Mouse (Mus musculus): Measurements from ENCODE around the gene Pmepa1. TPM values are rescaled to one million over a fixed set of nuclear protein-coding genes. Genes with fewer than 3 reads are reported as not detected.

Pmepa1 gene
- polyA plus RNA-seq, 1 experiment from 2014 or later = 6.5 TPM

GRCm38 (mm10) chr2:173232065-173232765, 44.1 kb downstream of the Pmepa1 start:
- H3K9ac ChIP-seq (ENCODE audit: low read length) = no peak overlapping the region
- peaks cover 53% of the 10 kb centered on the region for H3K36me3 ChIP-seq (ENCODE audit: control insufficient read depth, insufficient read depth, low read length)
- no peak for ATAC-seq (ENCODE audit: insufficient number of reproducible peaks, insufficient read depth, low FRiP score, low read depth)
- WGBS = 84% methylated on average over 22 of the region's 22 CpGs
- no peak overlapping the region for H3K4me3 ChIP-seq (ENCODE audit: control insufficient read depth in 1 of 2, insufficient read depth in 1 of 2, low read depth in 1 of 2, low read length in 2 of 2)
- H3K4me2 ChIP-seq (ENCODE audit: low read length) = no peak overlapping the region
- H3K9me3 ChIP-seq (ENCODE audit: control insufficient read depth, low read length) = no peaks in the 10 kb centered on the region
- H3K4me1 ChIP-seq (ENCODE audit: control insufficient read depth in 2 of 2, insufficient read depth in 2 of 2, low read length in 2 of 2) = peaks cover 29 to 36% of the 10 kb centered on the region in 2 experiments
- H3K27me3 ChIP-seq (ENCODE audit: control insufficient read depth, insufficient read depth, low read length) = no peaks in the 10 kb centered on the region
- no peak overlapping the region for H3K27ac ChIP-seq (replicated peaks in 1 of 2; ENCODE audit: control insufficient read depth in 1 of 2, insufficient read depth in 1 of 2, low read depth in 2 of 2, low read length in 2 of 2)

- 0 out of 2 replicates have a peak overlapping the region, but pooled peaks have one; percentile 21 for H3K4me2 ChIP-seq (ENCODE audit: low read length)
- H3K9me3 ChIP-seq (ENCODE audit: control insufficient read depth, low read length) = no peaks in the 10 kb centered on the region
- H3K9ac ChIP-seq (ENCODE audit: low read length) = no peak overlapping the region
- no peak overlapping the region for H3K4me3 ChIP-seq (ENCODE audit: control insufficient read depth in 1 of 2, insufficient read depth in 1 of 2, low read depth in 1 of 2, low read length in 2 of 2)
- ATAC-seq (ENCODE audit: insufficient number of reproducible peaks, insufficient read depth, low FRiP score, low read depth) = peak; percentile 48
- peaks cover 5 to 11% of the 10 kb centered on the region in 2 experiments; a peak in 3 of 4 replicates for H3K4me1 ChIP-seq (ENCODE audit: control insufficient read depth in 2 of 2, insufficient read depth in 2 of 2, low read length in 2 of 2)
- WGBS = 12% methylated on average over 10 of the region's 10 CpGs
- H3K27ac ChIP-seq (replicated peaks in 1 of 2; ENCODE audit: control insufficient read depth in 1 of 2, insufficient read depth in 1 of 2, low read depth in 2 of 2, low read length in 2 of 2) = 0 out of 4 replicates have a peak overlapping the region, but pooled peaks of 1 of the 2 experiments have one; percentile 4
- H3K36me3 ChIP-seq (ENCODE audit: control insufficient read depth, insufficient read depth, low read length) = peaks cover 71% of the 10 kb centered on the region
- H3K27me3 ChIP-seq (ENCODE audit: control insufficient read depth, insufficient read depth, low read length) = no peaks in the 10 kb centered on the region
Measured at GRCm38 (mm10) chr2:173229578-173230224, 46.6 kb downstream of the Pmepa1 start.

GRCm38 (mm10) chr2:173228567-173228966, 47.8 kb downstream of the Pmepa1 start:
- Histone ChIP-seq H3K27ac (replicated peaks in 1 of 2; ENCODE audit: control insufficient read depth in 1 of 2, insufficient read depth in 1 of 2, low read depth in 2 of 2, low read length in 2 of 2) (no peak overlapping the region), H3K9me3 (ENCODE audit: control insufficient read depth, low read length) (no peaks in the 10 kb centered on the region), H3K4me3 (ENCODE audit: control insufficient read depth in 1 of 2, insufficient read depth in 1 of 2, low read depth in 1 of 2, low read length in 2 of 2) (no peak overlapping the region), H3K4me1 (ENCODE audit: control insufficient read depth in 2 of 2, insufficient read depth in 2 of 2, low read length in 2 of 2) (peaks cover 0 to 5% of the 10 kb centered on the region in 2 experiments; a peak in 2 of 4 replicates), H3K36me3 (ENCODE audit: control insufficient read depth, insufficient read depth, low read length) (peaks cover 69% of the 10 kb centered on the region), H3K27me3 (ENCODE audit: control insufficient read depth, insufficient read depth, low read length) (no peaks in the 10 kb centered on the region), H3K4me2 (ENCODE audit: low read length) (no peak overlapping the region), H3K9ac (ENCODE audit: low read length) (no peak overlapping the region)
- no peak for ATAC-seq (ENCODE audit: insufficient number of reproducible peaks, insufficient read depth, low FRiP score, low read depth)
- 95% methylated on average over 8 of the region's 8 CpGs for WGBS

- H3K9ac ChIP-seq (ENCODE audit: low read length) = no peak overlapping the region
- WGBS = 92% methylated on average over 8 of the region's 8 CpGs
- H3K27ac ChIP-seq (replicated peaks in 1 of 2; ENCODE audit: control insufficient read depth in 1 of 2, insufficient read depth in 1 of 2, low read depth in 2 of 2, low read length in 2 of 2) = no peak overlapping the region
- H3K9me3 ChIP-seq (ENCODE audit: control insufficient read depth, low read length) = no peaks in the 10 kb centered on the region
- no peak overlapping the region for H3K4me3 ChIP-seq (ENCODE audit: control insufficient read depth in 1 of 2, insufficient read depth in 1 of 2, low read depth in 1 of 2, low read length in 2 of 2)
- peaks cover 53% of the 10 kb centered on the region for H3K36me3 ChIP-seq (ENCODE audit: control insufficient read depth, insufficient read depth, low read length)
- no peak overlapping the region for H3K4me2 ChIP-seq (ENCODE audit: low read length)
- no peaks in the 10 kb centered on the region for H3K27me3 ChIP-seq (ENCODE audit: control insufficient read depth, insufficient read depth, low read length)
- no peak for ATAC-seq (ENCODE audit: insufficient number of reproducible peaks, insufficient read depth, low FRiP score, low read depth)
- H3K4me1 ChIP-seq (ENCODE audit: control insufficient read depth in 2 of 2, insufficient read depth in 2 of 2, low read length in 2 of 2) = peaks cover 0 to 5% of the 10 kb centered on the region in 2 experiments; a peak in 2 of 4 replicates
Measured at GRCm38 (mm10) chr2:173226792-173227191, 49.5 kb downstream of the Pmepa1 start.

GRCm38 (mm10) chr2:173225906-173226305, 50.4 kb downstream of the Pmepa1 start:
- no peak overlapping the region for H3K27ac ChIP-seq (replicated peaks in 1 of 2; ENCODE audit: control insufficient read depth in 1 of 2, insufficient read depth in 1 of 2, low read depth in 2 of 2, low read length in 2 of 2)
- H3K4me1 ChIP-seq (ENCODE audit: control insufficient read depth in 2 of 2, insufficient read depth in 2 of 2, low read length in 2 of 2) = peaks cover 0 to 5% of the 10 kb centered on the region in 2 experiments; a peak in 2 of 4 replicates
- no peak overlapping the region for H3K9ac ChIP-seq (ENCODE audit: low read length)
- peaks cover 44% of the 10 kb centered on the region for H3K36me3 ChIP-seq (ENCODE audit: control insufficient read depth, insufficient read depth, low read length)
- no peak for ATAC-seq (ENCODE audit: insufficient number of reproducible peaks, insufficient read depth, low FRiP score, low read depth)
- H3K27me3 ChIP-seq (ENCODE audit: control insufficient read depth, insufficient read depth, low read length) = no peaks in the 10 kb centered on the region
- no peak overlapping the region for H3K4me2 ChIP-seq (ENCODE audit: low read length)
- H3K9me3 ChIP-seq (ENCODE audit: control insufficient read depth, low read length) = no peaks in the 10 kb centered on the region
- H3K4me3 ChIP-seq (ENCODE audit: control insufficient read depth in 1 of 2, insufficient read depth in 1 of 2, low read depth in 1 of 2, low read length in 2 of 2) = no peak overlapping the region
- WGBS = 77% methylated on average over 7 of the region's 7 CpGs

GRCm38 (mm10) chr2:173224832-173225231, 51.5 kb downstream of the Pmepa1 start:
- ATAC-seq (ENCODE audit: insufficient number of reproducible peaks, insufficient read depth, low FRiP score, low read depth) = no peak
- no peaks in the 10 kb centered on the region for H3K27me3 ChIP-seq (ENCODE audit: control insufficient read depth, insufficient read depth, low read length)
- H3K9ac ChIP-seq (ENCODE audit: low read length) = no peak overlapping the region
- no peak overlapping the region for H3K27ac ChIP-seq (replicated peaks in 1 of 2; ENCODE audit: control insufficient read depth in 1 of 2, insufficient read depth in 1 of 2, low read depth in 2 of 2, low read length in 2 of 2)
- H3K4me3 ChIP-seq (ENCODE audit: control insufficient read depth in 1 of 2, insufficient read depth in 1 of 2, low read depth in 1 of 2, low read length in 2 of 2) = no peak overlapping the region
- H3K4me1 ChIP-seq (ENCODE audit: control insufficient read depth in 2 of 2, insufficient read depth in 2 of 2, low read length in 2 of 2) = peaks cover 0 to 3% of the 10 kb centered on the region in 2 experiments; a peak in 2 of 4 replicates
- H3K36me3 ChIP-seq (ENCODE audit: control insufficient read depth, insufficient read depth, low read length) = peaks cover 36% of the 10 kb centered on the region
- H3K9me3 ChIP-seq (ENCODE audit: control insufficient read depth, low read length) = no peaks in the 10 kb centered on the region
- WGBS = 59% methylated on average over 7 of the region's 7 CpGs
- no peak overlapping the region for H3K4me2 ChIP-seq (ENCODE audit: low read length)

DNA sequence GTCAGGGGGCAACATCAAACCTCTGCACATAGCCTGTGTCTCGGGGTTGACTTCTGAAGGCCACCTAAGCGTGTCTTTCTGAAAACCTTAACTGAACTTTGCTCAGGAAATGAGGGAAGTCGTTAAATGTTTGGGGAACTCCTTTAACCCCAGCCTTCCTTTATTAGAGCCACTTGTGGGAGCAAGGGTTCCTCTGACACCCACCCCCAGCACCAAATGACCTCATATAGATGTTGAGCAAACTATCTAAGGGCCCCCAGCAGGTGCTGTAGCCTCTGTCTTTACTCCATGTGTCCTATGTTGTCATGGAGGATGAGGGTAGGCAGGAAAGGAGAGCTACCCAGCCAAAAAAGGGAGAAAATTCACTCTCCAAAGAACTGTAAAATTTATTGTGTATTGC, 52.2 kb downstream of the Pmepa1 start:
- no peak overlapping the region for H3K27ac ChIP-seq (replicated peaks in 1 of 2; ENCODE audit: control insufficient read depth in 1 of 2, insufficient read depth in 1 of 2, low read depth in 2 of 2, low read length in 2 of 2)
- no peak overlapping the region for H3K4me3 ChIP-seq (ENCODE audit: control insufficient read depth in 1 of 2, insufficient read depth in 1 of 2, low read depth in 1 of 2, low read length in 2 of 2)
- no peaks in the 10 kb centered on the region for H3K27me3 ChIP-seq (ENCODE audit: control insufficient read depth, insufficient read depth, low read length)
- ATAC-seq (ENCODE audit: insufficient number of reproducible peaks, insufficient read depth, low FRiP score, low read depth) = no peak
- no peaks in the 10 kb centered on the region for H3K4me1 ChIP-seq (ENCODE audit: control insufficient read depth in 2 of 2, insufficient read depth in 2 of 2, low read length in 2 of 2)
- no peaks in the 10 kb centered on the region for H3K9me3 ChIP-seq (ENCODE audit: control insufficient read depth, low read length)
- WGBS = 69% methylated on average over 3 of the region's 3 CpGs
- H3K4me2 ChIP-seq (ENCODE audit: low read length) = no peak overlapping the region
- H3K9ac ChIP-seq (ENCODE audit: low read length) = no peak overlapping the region
- H3K36me3 ChIP-seq (ENCODE audit: control insufficient read depth, insufficient read depth, low read length) = peaks cover 36% of the 10 kb centered on the region
